Mouse (Mus musculus) thymus, adult 2 months (tissue): ENCODE results near the gene Ube4a.

Experiments
- CTCF ChIP-seq: fragments of 200-500 bp; IDR thresholded peaks from 2 replicates; pipeline ENCODE4 v1.5.1; 2012; ENCODE audit warnings: mild to moderate bottlenecking, control low read depth, low read length, moderate library complexity, borderline replicate concordance; ENCODE audit not compliant: control insufficient read depth, poor library complexity, insufficient read depth; ENCODE audit errors: extremely low read depth
- POLR2A ChIP-seq: fragments of 200-500 bp; IDR thresholded peaks from 2 replicates; pipeline ENCODE4 v1.6.1; 2012; ENCODE audit warnings: mild to moderate bottlenecking, low read length, control low read depth, moderate library complexity; ENCODE audit not compliant: control insufficient read depth, poor library complexity, insufficient read depth; ENCODE audit errors: extremely low read depth

DNA sequence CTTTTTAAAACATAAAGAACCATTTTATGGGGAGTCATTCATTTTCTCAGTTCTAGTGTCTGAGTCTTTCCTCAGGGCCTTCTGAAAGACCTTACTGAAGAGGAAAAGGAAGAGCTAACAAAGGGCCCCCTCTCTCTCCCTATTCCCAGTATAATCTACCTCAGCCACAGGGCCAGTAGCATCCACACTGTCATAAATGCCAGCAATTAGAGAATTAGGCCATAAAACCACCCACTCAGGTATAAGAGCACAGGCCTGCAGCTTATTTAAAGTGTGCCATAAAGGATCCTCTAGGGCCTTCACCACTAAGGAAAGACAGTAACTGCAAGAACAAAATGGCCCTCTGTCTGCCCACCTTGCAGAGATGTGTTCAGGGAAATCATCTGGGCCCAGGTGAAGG lies 91.2 kb downstream of the Ube4a start:
- TF ChIP-seq CTCF (no peak), POLR2A (no peak)
